Mouse (Mus musculus) heart, embryonic 11.5 days (tissue): ENCODE measurements around the gene Klhl41. TPM values are rescaled to one million over a fixed set of nuclear protein-coding genes. Genes with fewer than 3 reads are reported as not detected.
"Not testable (repeated sequence)": the region's sequence is repeated elsewhere in the genome, so short reads cannot be mapped to it uniquely, and the experiment has no call there.

Experiments used
- ATAC-seq: fragments of 200-750 bp; cut with Nextera tagmentation; replicated peaks from 2 replicates; pipeline ENCODE4 v1.8.0; 2017; ENCODE audit warnings: moderate library complexity; ENCODE audit not compliant: insufficient number of reproducible peaks, low FRiP score, low TSS enrichment
- H3K27ac ChIP-seq: fragments of 300-500 bp; sonication (generic); 2 replicates; pipeline ENCODE4 v1.5.1; 2014; ENCODE audit warnings: mild to moderate bottlenecking, low read depth, low read length
- H3K27me3 ChIP-seq: fragments of 300-500 bp; sonication (generic); 2 replicates; pipeline ENCODE4 v1.6.1; 2014; ENCODE audit warnings: mild to moderate bottlenecking, low read length, mixed read lengths; ENCODE audit not compliant: control insufficient read depth, insufficient read depth
- H3K36me3 ChIP-seq: fragments of 300-500 bp; sonication (generic); 2 replicates; pipeline ENCODE4 v1.6.1; 2014; ENCODE audit warnings: mild to moderate bottlenecking, low read length, moderate library complexity, mixed read lengths; ENCODE audit not compliant: control insufficient read depth, insufficient read depth
- H3K4me1 ChIP-seq: fragments of 300-500 bp; sonication (generic); 2 replicates; pipeline ENCODE4 v1.6.1; 2014; ENCODE audit warnings: low read length; ENCODE audit not compliant: control insufficient read depth, insufficient read depth
- H3K4me2 ChIP-seq: fragments of 300-500 bp; sonication (generic); 2 replicates; pipeline ENCODE4 v1.6.1; 2014; ENCODE audit warnings: mild to moderate bottlenecking, moderate library complexity
- H3K4me3 ChIP-seq: fragments of 300-500 bp; sonication (generic); 2 replicates; pipeline ENCODE4 v1.5.1; 2014; ENCODE audit warnings: low read depth, low read length
- H3K9ac ChIP-seq: fragments of 300-500 bp; sonication (generic); 2 replicates; pipeline ENCODE4 v1.6.1; 2014; ENCODE audit warnings: mild to moderate bottlenecking, low read depth, low read length, moderate library complexity
- H3K9me3 ChIP-seq: fragments of 300-500 bp; sonication (generic); replicated peaks from 2 replicates; pipeline ENCODE4 v1.6.1; 2016; ENCODE audit warnings: low read length; ENCODE audit not compliant: control insufficient read depth
- WGBS: fragments of 180-500 bp; shearing (Covaris S2); extraction: QIAGEN DNeasy Blood & Tissue Kit; methylation state at CpG from one replicate; pipeline ENCODE4 v1.1.7; 2014; ENCODE audit not compliant: insufficient replicate concordance; 5-methylcytosine and 5-hydroxymethylcytosine counted together
- polyA plus RNA-seq: library from polyadenylated mRNA; unstranded; fragments of >200 nt; fragmentation: Nextera tagmentation; extraction: Ambion mirVana; gene quantifications from 2 replicates; pipeline ENCODE4 v1.2.1, GENCODE M21; 2014

Gene Klhl41
- polyA plus RNA-seq, result 14.6 and 16.4 TPM in 2 replicates

DNA sequence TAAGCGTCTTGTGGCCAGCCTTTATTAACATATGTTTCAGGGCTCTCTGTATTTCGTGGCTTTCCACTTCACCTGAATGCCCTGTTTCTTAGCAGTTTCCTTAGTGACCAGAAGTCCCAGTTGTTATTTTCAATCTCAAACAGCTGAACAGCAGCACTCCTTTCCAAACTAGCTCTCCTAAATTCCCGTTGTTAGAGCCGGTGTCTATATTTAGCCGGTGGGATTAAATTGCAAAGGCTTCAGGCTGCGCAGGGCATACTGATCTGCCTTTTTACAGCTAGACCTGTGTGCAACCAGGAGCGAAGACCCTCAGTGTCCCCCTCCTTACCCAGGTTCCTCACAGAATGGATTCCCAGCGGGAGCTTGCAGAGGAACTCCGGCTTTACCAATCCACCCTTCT lies at the start of gene Klhl41:
Klhl41 (plus strand) TSS at position 268 of the 400 bp plus-strand sequence.
- 55% methylated on average over 9 of the region's 9 CpGs for WGBS
- Histone ChIP-seq H3K27me3 (no peaks in the 10 kb centered on the region), H3K27ac (peak within 1 kb of the TSS; percentile 84), H3K9me3 (no peaks in the 10 kb centered on the region), H3K9ac (peak within 1 kb of the TSS; percentile 59; the same call in 1 of the 2 replicates), H3K4me2 (peak within 1 kb of the TSS; percentile 58), H3K4me3 (peak within 1 kb of the TSS; percentile 34), H3K4me1 (peaks cover 8% of the 10 kb centered on the region; the same call in 1 of the 2 replicates), H3K36me3 (no peaks in the 10 kb centered on the region)
- ATAC-seq, result no peak

DNA sequence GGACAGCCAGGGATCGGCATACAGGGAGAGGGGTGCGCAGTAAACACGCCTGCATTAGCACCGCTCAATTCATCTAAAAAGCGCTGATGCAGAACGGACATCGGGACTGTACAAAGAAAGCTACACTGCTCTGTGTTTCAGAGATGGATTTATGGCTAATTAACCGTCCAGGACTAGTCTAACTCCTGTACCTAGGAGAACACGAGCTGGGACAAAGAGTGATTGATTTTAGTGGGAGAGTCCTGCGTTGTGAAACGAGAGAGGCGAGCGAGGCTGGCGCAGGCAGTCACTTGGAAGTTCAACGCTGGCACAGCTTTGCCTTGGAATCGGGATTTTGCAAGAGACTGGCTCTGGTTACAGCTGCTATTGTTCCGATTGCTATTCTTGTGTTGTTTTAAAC lies 40.7 kb upstream of the Klhl41 start:
- no peak overlapping the region for H3K4me3 ChIP-seq
- no peak overlapping the region for H3K4me2 ChIP-seq
- no peaks in the 10 kb centered on the region; the same call in 1 of the 2 replicates for H3K27me3 ChIP-seq
- ATAC-seq, result no peak
- no peaks in the 10 kb centered on the region for H3K4me1 ChIP-seq
- no peaks in the 10 kb centered on the region for H3K9me3 ChIP-seq
- no peak overlapping the region for H3K27ac ChIP-seq
- H3K36me3 ChIP-seq, result no peaks in the 10 kb centered on the region
- H3K9ac ChIP-seq, result no peak overlapping the region
- WGBS, result 77% methylated on average over 17 of the region's 17 CpGs

DNA sequence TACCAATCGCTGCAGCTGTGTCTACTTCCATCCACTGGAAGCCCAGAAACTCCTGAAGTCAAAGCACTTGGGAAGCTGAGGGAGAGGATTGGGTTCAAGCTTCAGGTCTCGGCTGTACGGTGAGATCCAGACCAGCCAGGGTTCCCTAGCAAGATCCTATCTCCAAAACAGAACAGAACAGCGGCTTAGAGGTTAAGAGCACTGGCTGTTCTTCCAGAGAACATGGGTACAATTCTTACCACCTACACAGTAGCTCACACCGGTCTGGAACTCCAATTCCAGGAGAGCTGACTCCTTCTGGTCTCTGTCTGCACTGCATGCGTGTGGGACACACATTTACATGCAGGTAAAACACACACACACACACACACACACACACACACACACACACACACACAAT lies 40.0 kb upstream of the Klhl41 start:
- no peak overlapping the region for H3K4me3 ChIP-seq
- no peak for ATAC-seq
- H3K27me3 ChIP-seq, result no peaks in the 10 kb centered on the region; the same call in 1 of the 2 replicates
- no peak overlapping the region for H3K4me2 ChIP-seq
- WGBS, result 83% methylated on average over 6 of the region's 6 CpGs
- H3K36me3 ChIP-seq, result no peaks in the 10 kb centered on the region
- no peaks in the 10 kb centered on the region for H3K9me3 ChIP-seq
- no peak overlapping the region for H3K9ac ChIP-seq
- no peak overlapping the region for H3K27ac ChIP-seq
- H3K4me1 ChIP-seq, result no peaks in the 10 kb centered on the region

DNA sequence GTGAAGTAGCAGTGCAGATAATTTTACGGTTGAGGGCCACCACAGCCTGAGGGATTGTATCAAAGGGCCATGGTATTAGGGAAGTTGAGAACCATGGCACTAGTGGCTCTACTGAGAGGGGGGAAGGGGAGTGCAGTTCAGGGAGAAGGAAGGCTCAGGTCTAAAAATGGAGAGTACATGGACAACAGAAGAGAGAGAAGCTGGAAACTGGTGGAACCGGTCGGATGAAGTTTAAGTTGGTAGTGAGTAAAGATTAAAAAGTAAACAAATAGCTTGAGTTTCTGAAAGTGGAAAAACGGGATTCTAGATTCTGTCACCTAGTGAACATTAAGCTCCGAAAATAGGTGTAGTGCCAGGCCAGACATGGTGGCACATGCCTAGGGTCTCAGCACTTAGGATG lies 39.1 kb upstream of the Klhl41 start:
- no peak overlapping the region for H3K27ac ChIP-seq
- ATAC-seq, result no peak
- H3K4me3 ChIP-seq, result no peak overlapping the region
- no peak overlapping the region for H3K4me2 ChIP-seq
- no peaks in the 10 kb centered on the region for H3K4me1 ChIP-seq
- 79% methylated on average over 5 of the region's 5 CpGs for WGBS
- no peaks in the 10 kb centered on the region for H3K9me3 ChIP-seq
- no peaks in the 10 kb centered on the region for H3K36me3 ChIP-seq
- no peaks in the 10 kb centered on the region; the same call in 1 of the 2 replicates for H3K27me3 ChIP-seq
- H3K9ac ChIP-seq, result no peak overlapping the region

DNA sequence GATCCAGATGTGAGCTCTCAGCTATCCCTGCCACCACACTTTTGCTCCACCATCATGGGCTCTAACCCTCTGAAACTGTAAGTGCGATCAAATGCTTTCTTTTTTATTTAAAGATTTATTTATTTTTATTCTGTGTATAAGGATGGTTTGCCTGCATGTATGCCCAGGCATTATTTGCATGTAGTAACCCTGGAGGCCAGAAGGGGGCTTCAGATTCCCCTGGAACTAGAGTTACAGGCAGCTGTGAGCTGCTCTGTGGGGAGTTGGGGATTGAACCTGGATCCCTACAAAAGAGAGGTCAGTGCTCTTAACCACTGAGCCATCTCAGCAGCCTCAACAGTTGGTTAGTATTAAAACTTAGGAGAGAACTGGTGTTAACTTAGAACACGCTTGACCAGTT lies 38.5 kb upstream of the Klhl41 start:
- Histone ChIP-seq H3K4me2 (no peak overlapping the region), H3K27ac (no peak overlapping the region), H3K36me3 (no peaks in the 10 kb centered on the region), H3K27me3 (no peaks in the 10 kb centered on the region; the same call in 1 of the 2 replicates), H3K9me3 (no peaks in the 10 kb centered on the region), H3K9ac (no peak overlapping the region), H3K4me3 (no peak overlapping the region), H3K4me1 (no peaks in the 10 kb centered on the region)
- WGBS, result 77% methylated on average over 2 of the region's 2 CpGs
- ATAC-seq, result no peak

DNA sequence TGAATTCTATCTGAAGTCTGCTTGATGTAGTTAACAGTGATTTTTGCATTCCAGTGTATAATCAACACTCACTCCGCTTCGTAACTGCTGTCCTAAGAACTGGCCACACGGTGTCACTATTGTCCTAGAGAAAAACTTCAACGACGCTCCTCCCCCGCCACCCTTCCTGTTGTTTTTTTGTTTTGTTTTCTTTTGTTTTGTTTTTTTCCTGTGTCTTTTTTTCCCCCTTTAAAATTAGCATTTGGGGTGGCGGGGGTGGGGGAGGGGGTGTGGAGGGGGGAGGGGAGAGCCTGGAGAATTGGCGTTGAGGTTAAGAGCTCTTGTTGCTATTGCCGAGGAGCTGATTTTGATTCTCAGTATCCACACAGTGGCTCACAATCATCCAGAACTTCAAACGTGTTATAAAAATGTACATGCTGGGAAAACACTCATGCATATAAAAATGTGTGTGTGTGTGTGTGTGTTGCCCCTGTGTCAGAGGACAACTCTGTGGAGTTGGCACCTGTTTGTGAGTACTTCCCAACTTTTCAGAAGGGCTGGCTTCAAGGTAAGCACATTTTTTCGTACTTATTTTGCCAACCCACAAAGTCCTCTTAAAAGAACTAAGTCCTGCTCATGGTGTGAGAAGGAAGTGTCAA lies 34.7 kb upstream of the Klhl41 start:
- H3K27me3 ChIP-seq, result no peaks in the 10 kb centered on the region; the same call in 1 of the 2 replicates
- no peaks in the 10 kb centered on the region for H3K36me3 ChIP-seq
- peak overlapping the region; percentile 56 for H3K4me2 ChIP-seq
- peak overlapping the region; percentile 64; the same call in 1 of the 2 replicates for H3K9ac ChIP-seq
- 13% methylated on average over 11 of the region's 11 CpGs for WGBS
- H3K27ac ChIP-seq, result no peak overlapping the region
- peak overlapping the region; percentile 41 for H3K4me3 ChIP-seq
- H3K9me3 ChIP-seq, result no peaks in the 10 kb centered on the region
- no peaks in the 10 kb centered on the region for H3K4me1 ChIP-seq
- 0 out of 2 replicates have a peak, but pooled peaks have one; percentile 26 for ATAC-seq

DNA sequence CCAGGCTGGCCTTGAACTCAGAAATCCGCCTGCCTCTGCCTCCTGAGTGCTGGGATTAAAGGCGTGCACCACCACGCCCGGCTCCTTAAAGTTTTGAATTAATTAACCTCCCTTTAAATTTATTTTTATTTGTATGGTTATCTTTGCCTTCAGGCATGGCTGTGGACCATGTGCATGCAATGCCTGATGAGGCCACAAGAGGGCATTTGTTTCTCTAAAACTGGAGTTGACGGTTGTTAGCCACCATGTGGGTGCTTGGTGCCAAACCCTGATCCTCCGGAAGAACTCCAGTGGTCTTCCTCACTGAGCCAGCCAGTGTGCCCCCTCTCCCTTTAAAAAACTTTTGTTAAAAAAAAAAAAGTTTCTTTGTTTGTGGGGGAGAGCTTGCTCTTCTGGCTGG lies 34.1 kb upstream of the Klhl41 start:
- H3K4me3 ChIP-seq, result no peak overlapping the region
- WGBS, result 65% methylated on average over 6 of the region's 6 CpGs
- no peaks in the 10 kb centered on the region for H3K36me3 ChIP-seq
- H3K9me3 ChIP-seq, result no peaks in the 10 kb centered on the region
- no peak overlapping the region for H3K4me2 ChIP-seq
- no peaks in the 10 kb centered on the region for H3K4me1 ChIP-seq
- H3K27ac ChIP-seq, result no peak overlapping the region
- no peak overlapping the region for H3K9ac ChIP-seq
- H3K27me3 ChIP-seq, result no peaks in the 10 kb centered on the region; the same call in 1 of the 2 replicates
- no peak for ATAC-seq

DNA sequence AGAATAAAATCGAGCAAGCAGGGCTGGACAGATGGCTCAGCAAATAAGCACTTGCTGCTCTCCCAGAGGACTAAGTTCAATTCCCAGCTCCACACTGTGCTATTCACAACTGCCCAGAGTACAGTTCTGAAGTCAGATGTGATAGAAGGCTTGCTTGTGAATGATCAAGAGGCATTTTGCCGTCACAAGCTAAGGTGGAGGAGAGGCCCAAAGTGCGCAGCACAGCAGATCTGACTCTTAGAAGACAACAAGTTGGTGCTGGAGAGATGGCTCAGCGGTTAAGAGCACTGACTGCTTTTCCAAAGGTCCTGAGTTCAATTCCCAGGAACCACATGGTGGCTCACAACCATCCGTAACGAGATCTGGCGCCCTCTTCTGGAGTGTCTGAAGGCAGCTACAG lies 31.9 kb upstream of the Klhl41 start:
- H3K9me3 ChIP-seq, H3K27ac ChIP-seq, H3K4me1 ChIP-seq, H3K4me2 ChIP-seq, H3K27me3 ChIP-seq, H3K36me3 ChIP-seq, ATAC-seq, H3K9ac ChIP-seq, H3K4me3 ChIP-seq: not testable (repeated sequence)
- 72% methylated on average over 7 of the region's 7 CpGs for WGBS

DNA sequence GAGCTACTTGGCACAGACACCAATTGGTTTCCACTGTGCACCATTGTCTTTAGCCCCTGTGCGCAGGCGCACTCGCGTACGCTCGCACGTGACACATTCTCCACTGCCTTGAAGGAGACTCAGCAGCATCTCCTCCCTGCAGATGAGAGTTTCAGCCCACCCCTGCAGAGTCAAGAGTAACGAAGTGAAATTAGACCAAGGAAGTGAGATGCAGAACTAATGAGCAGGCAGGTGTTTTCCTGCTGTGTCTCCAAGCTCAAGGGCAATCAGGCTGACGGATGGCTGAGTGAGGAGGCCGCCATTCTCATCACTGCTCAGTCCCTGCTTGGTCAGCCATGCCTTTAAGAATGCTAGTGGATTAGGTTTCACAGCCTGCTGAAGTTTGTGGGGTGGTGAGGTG lies 29.8 kb upstream of the Klhl41 start:
- H3K4me1 ChIP-seq, result no peaks in the 10 kb centered on the region
- no peak overlapping the region for H3K4me2 ChIP-seq

More for the DNA sequence above, 29.8 kb upstream of the Klhl41 start:
- H3K27ac ChIP-seq, result no peak overlapping the region
- H3K9me3 ChIP-seq, result no peaks in the 10 kb centered on the region
- no peaks in the 10 kb centered on the region for H3K27me3 ChIP-seq
- H3K9ac ChIP-seq, result no peak overlapping the region
- H3K4me3 ChIP-seq, result no peak overlapping the region
- H3K36me3 ChIP-seq, result no peaks in the 10 kb centered on the region
- ATAC-seq, result no peak
- 64% methylated on average over 10 of the region's 10 CpGs for WGBS
